Mouse (Mus musculus): ENCODE data around the gene Vmn1r138. TPM values are rescaled to one million over a fixed set of nuclear protein-coding genes. Genes with fewer than 3 reads are reported as not detected.
"Not testable (repeated sequence)": the region's sequence is repeated elsewhere in the genome, so short reads cannot be mapped to it uniquely, and the experiment has no call there.

Gene Vmn1r138
- total RNA-seq (2021) = not detected
- long read RNA-seq, experiment 1 = 0 reads
- long read RNA-seq, experiment 2 = 0 reads

DNA sequence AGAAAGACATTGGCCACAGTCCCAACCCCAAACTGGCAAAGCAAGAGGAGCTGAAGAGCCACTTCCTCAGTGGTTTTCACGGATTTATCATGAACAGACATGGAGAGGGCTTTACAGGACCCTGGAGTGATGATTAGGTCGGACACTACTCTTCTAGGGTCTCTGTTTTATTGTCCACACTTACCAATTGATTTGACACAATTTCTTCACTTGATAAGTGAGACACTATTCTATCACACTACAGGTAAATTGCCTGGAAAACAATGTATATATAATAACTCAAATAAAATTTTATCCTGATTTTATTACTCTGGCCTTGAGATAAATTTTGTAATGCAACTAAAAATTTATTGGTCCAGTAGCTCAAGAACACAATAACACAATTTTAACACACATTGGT, at the start of gene Vmn1r138:
Vmn1r138 (minus strand) TSS at position 101 of the 400 bp plus-strand sequence.
- DNase-seq = not testable (repeated sequence)

GRCm38 (mm10) chr7:22068757-22069156, 40.1 kb upstream of the Vmn1r138 start, which contains the start of gene Vmn1r139:
Gene Vmn1r139 (plus strand): TSS chr7:22069057.
- not testable (repeated sequence) for DNase-seq

GRCm38 (mm10) chr7:22056205-22056604, 27.5 kb upstream of the Vmn1r138 start, which contains the start of gene Gm6176:
Gene Gm6176 (minus strand): TSS chr7:22056305.
- not testable (repeated sequence) for DNase-seq

- DNase-seq = not testable (repeated sequence)
Observed at GRCm38 (mm10) chr7:21994287-21994686, 34.4 kb downstream of the Vmn1r138 start, which contains the start of gene Vmn1r137. Gene Vmn1r137 (plus strand): TSS chr7:21994587.

Other genes starting within 250 kb of the Vmn1r138 start
- gene Gm4177, start 232.2 kb downstream of the Vmn1r138 start, total RNA-seq (2021) = not detected
- gene Vmn1r135, start 196.5 kb downstream of the Vmn1r138 start, total RNA-seq (2021) = not detected
- not detected for gene Gm5725, start 184.6 kb downstream of the Vmn1r138 start, total RNA-seq (2021)
- gene Gm5891, start 107.6 kb downstream of the Vmn1r138 start, total RNA-seq (2021) = not detected
- not detected for gene Vmn1r137, start 34.3 kb downstream of the Vmn1r138 start, total RNA-seq (2021)
- gene Gm6176, start 27.4 kb upstream of the Vmn1r138 start, total RNA-seq (2021) = not detected
- gene Vmn1r139, start 40.2 kb upstream of the Vmn1r138 start, total RNA-seq (2021) = not detected
- not detected for gene Gm16451, start 89.3 kb upstream of the Vmn1r138 start, total RNA-seq (2021)
- not detected for gene Gm10666, start 105.8 kb upstream of the Vmn1r138 start, total RNA-seq (2021)
- gene Vmn1r142, start 135.1 kb upstream of the Vmn1r138 start, total RNA-seq (2021) = not detected
- not detected for gene Vmn1r143, start 160.5 kb upstream of the Vmn1r138 start, total RNA-seq (2021)
- not detected for gene Gm8653, start 172.4 kb upstream of the Vmn1r138 start, total RNA-seq (2021)
- gene Gm8453, start 200.6 kb upstream of the Vmn1r138 start, total RNA-seq (2021) = not detected